In the genomic region with DNA sequence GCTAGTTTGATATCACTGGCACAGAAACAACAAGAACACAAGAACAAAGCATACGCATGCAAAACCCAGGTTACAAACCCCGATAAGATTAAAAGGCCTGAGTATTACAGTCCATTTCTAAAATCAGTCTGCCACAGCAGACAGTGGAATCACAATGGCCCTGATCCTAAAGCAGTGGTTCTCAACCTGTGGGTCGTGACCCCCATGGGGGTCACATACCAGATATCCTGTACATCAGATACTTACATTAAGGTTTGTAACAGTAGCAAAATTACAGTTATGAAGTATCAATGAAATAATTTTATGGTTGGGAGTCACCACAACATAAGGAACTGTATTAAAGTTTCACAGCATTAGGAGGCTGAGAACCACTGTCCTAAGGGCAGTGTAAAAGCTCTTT, we compare ENCODE assay signal across 16 mouse cellular contexts.
"Had no signal": no experiment of that assay in that cellular context is flagged by ENCODE, and none has a peak within 500 bp of the region (broad histone marks: within the 10 kb centered on the region; RNA-seq: fewer than 3 reads in every experiment).

No protein-coding gene starts in this region.

- H3K27me3 ChIP-seq: lung, embryonic 15.5 days; midbrain, embryonic 13.5 days; midbrain, embryonic 15.5 days; neural tube, embryonic 12.5 days; stomach, embryonic 15.5 days had no signal

- H3K4me3 ChIP-seq: lung, embryonic 15.5 days; megakaryocyte, embryonic 14.5 days; midbrain, embryonic 13.5 days; midbrain, embryonic 15.5 days; neural tube, embryonic 12.5 days; stomach, embryonic 15.5 days had no signal

- H3K9ac ChIP-seq: lung, embryonic 15.5 days; midbrain, embryonic 13.5 days; midbrain, embryonic 15.5 days; neural tube, embryonic 12.5 days; stomach, embryonic 15.5 days had no signal

- DNase-seq: lung, postnatal 14 days; lung, postnatal 36 days; right cerebral cortex, postnatal 14 days; thymus, adult 2 months; thymus, postnatal 25 days; thymus, postnatal 4 days had no signal

- ATAC-seq: lung, postnatal 0 days; midbrain, embryonic 13.5 days; midbrain, embryonic 15.5 days had no signal

- H3K4me2 ChIP-seq: lung, embryonic 15.5 days; midbrain, embryonic 11.5 days; midbrain, embryonic 13.5 days; midbrain, embryonic 15.5 days; neural tube, embryonic 12.5 days; stomach, embryonic 15.5 days had no signal

- H3K9me3 ChIP-seq: lung, embryonic 15.5 days; megakaryocyte, embryonic 14.5 days; midbrain, embryonic 13.5 days; midbrain, embryonic 15.5 days; neural tube, embryonic 12.5 days; stomach, embryonic 15.5 days had no signal

- H3K36me3 ChIP-seq: lung, embryonic 15.5 days; midbrain, embryonic 13.5 days; midbrain, embryonic 15.5 days; neural tube, embryonic 12.5 days; stomach, embryonic 15.5 days had no signal

- H3K27ac ChIP-seq: lung, embryonic 15.5 days; macrophage; midbrain, embryonic 13.5 days; midbrain, embryonic 15.5 days; neural tube, embryonic 12.5 days; stomach, embryonic 15.5 days; stomach, postnatal 0 days had no signal
